Mouse (Mus musculus): Measurements from ENCODE around the gene Ano7. TPM values are rescaled to one million over a fixed set of nuclear protein-coding genes. Genes with fewer than 3 reads are reported as not detected.

The Ano7 gene
- 0.05 TPM in 1 of 2 replicates, not detected in the other for polyA plus RNA-seq (2016; fragmentation: Nextera tagmentation; extraction: Ambion mirVana)

- ATAC-seq (ENCODE audit: low FRiP score): no peak
- Histone ChIP-seq H3K9me3 (no peaks in the 10 kb centered on the region), H3K4me2 (no peak within 1 kb of the TSS), H3K4me1 (no peaks in the 10 kb centered on the region), H3K27ac (no peak within 1 kb of the TSS), H3K4me3 (replicated peaks) (no peak within 1 kb of the TSS), H3K9ac (no peak within 1 kb of the TSS), H3K27me3 (no peaks in the 10 kb centered on the region), H3K36me3 (replicated peaks) (no peaks in the 10 kb centered on the region)
- 80% methylated on average over 4 of the region's 4 CpGs for WGBS
Measured at GRCm38 (mm10) chr1:93373665-93374064, at the start of gene Ano7. Gene Ano7 (plus strand): TSS chr1:93373930.

GRCm38 (mm10) chr1:93323973-93324372 lies 49.8 kb upstream of the Ano7 start:
- Histone ChIP-seq H3K4me3 (replicated peaks) (no peak overlapping the region), H3K4me2 (no peak overlapping the region), H3K36me3 (replicated peaks) (peaks cover 91% of the 10 kb centered on the region), H3K4me1 (no peaks in the 10 kb centered on the region), H3K27me3 (no peaks in the 10 kb centered on the region), H3K9ac (no peak overlapping the region), H3K9me3 (no peaks in the 10 kb centered on the region), H3K27ac (no peak overlapping the region)
- WGBS: 94% methylated on average over 6 of the region's 6 CpGs
- no peak for ATAC-seq (ENCODE audit: low FRiP score)

- H3K4me3 ChIP-seq (replicated peaks): no peak overlapping the region
- no peak for ATAC-seq (ENCODE audit: low FRiP score)
- H3K4me2 ChIP-seq: no peak overlapping the region
- H3K27ac ChIP-seq: no peak overlapping the region
- no peaks in the 10 kb centered on the region for H3K27me3 ChIP-seq
- no peak overlapping the region for H3K9ac ChIP-seq
- H3K36me3 ChIP-seq (replicated peaks): peaks cover 82% of the 10 kb centered on the region
- no peaks in the 10 kb centered on the region for H3K4me1 ChIP-seq
- no peaks in the 10 kb centered on the region for H3K9me3 ChIP-seq
- WGBS: 91% methylated on average over 3 of the region's 3 CpGs
Measured at GRCm38 (mm10) chr1:93326446-93326845, 47.3 kb upstream of the Ano7 start.

- H3K36me3 ChIP-seq (replicated peaks): peaks cover 59% of the 10 kb centered on the region
- WGBS: 77% methylated on average over 2 of the region's 2 CpGs
- no peak for ATAC-seq (ENCODE audit: low FRiP score)
- no peaks in the 10 kb centered on the region for H3K27me3 ChIP-seq
- H3K9ac ChIP-seq: no peak overlapping the region
- no peaks in the 10 kb centered on the region for H3K4me1 ChIP-seq
- H3K4me3 ChIP-seq (replicated peaks): no peak overlapping the region
- no peaks in the 10 kb centered on the region for H3K9me3 ChIP-seq
- no peak overlapping the region for H3K4me2 ChIP-seq
- no peak overlapping the region for H3K27ac ChIP-seq
Measured at GRCm38 (mm10) chr1:93334621-93335020, 39.1 kb upstream of the Ano7 start.

GRCm38 (mm10) chr1:93342648-93343503 lies 30.9 kb upstream of the Ano7 start, which contains the start of the genes Ppp1r7 and Pask:
Gene Ppp1r7 (plus strand): TSS chr1:93342854.
Gene Pask (minus strand): TSS chr1:93343482.
- peaks cover 28% of the 10 kb centered on the region for H3K4me1 ChIP-seq
- H3K9me3 ChIP-seq: no peaks in the 10 kb centered on the region
- peak; percentile 93 for ATAC-seq (ENCODE audit: low FRiP score)
- peak within 1 kb of the TSS; percentile 73 for H3K4me3 ChIP-seq (replicated peaks)
- H3K27me3 ChIP-seq: no peaks in the 10 kb centered on the region
- peak within 1 kb of the TSS; percentile 80 for H3K9ac ChIP-seq
- H3K4me2 ChIP-seq: peak within 1 kb of the TSS; percentile 81
- H3K27ac ChIP-seq: peak within 1 kb of the TSS; percentile 76
- under 1% methylated on average over 63 of the region's 63 CpGs for WGBS
- peaks cover 18% of the 10 kb centered on the region for H3K36me3 ChIP-seq (replicated peaks)

- H3K36me3 ChIP-seq (replicated peaks): peaks cover 23% of the 10 kb centered on the region
- peaks cover 28% of the 10 kb centered on the region for H3K4me1 ChIP-seq
- peak overlapping the region; percentile 73 for H3K4me3 ChIP-seq (replicated peaks)
- H3K4me2 ChIP-seq: peak overlapping the region; percentile 81
- WGBS: under 1% methylated on average over 39 of the region's 39 CpGs
- ATAC-seq (ENCODE audit: low FRiP score): peak; percentile 97
- no peaks in the 10 kb centered on the region for H3K27me3 ChIP-seq
- peak overlapping the region; percentile 63; the same call in 1 of the 2 replicates for H3K27ac ChIP-seq
- no peaks in the 10 kb centered on the region for H3K9me3 ChIP-seq
- peak overlapping the region; percentile 80 for H3K9ac ChIP-seq
Measured at GRCm38 (mm10) chr1:93343504-93344047, 30.2 kb upstream of the Ano7 start.

- H3K4me2 ChIP-seq: no peak overlapping the region
- no peaks in the 10 kb centered on the region for H3K9me3 ChIP-seq
- no peak for ATAC-seq (ENCODE audit: low FRiP score)
- H3K4me3 ChIP-seq (replicated peaks): no peak overlapping the region
- peaks cover 12% of the 10 kb centered on the region for H3K4me1 ChIP-seq
- H3K27ac ChIP-seq: no peak overlapping the region
- no peaks in the 10 kb centered on the region for H3K27me3 ChIP-seq
- WGBS: 97% methylated on average over 5 of the region's 5 CpGs
- no peak overlapping the region for H3K9ac ChIP-seq
- H3K36me3 ChIP-seq (replicated peaks): peaks cover 46% of the 10 kb centered on the region
Measured at GRCm38 (mm10) chr1:93347176-93347575, 26.6 kb upstream of the Ano7 start.

- WGBS: 84% methylated on average over 4 of the region's 4 CpGs
- ATAC-seq (ENCODE audit: low FRiP score): no peak
- no peak overlapping the region for H3K4me2 ChIP-seq
- no peaks in the 10 kb centered on the region for H3K27me3 ChIP-seq
- peaks cover 4% of the 10 kb centered on the region for H3K4me1 ChIP-seq
- H3K4me3 ChIP-seq (replicated peaks): no peak overlapping the region
- peaks cover 68% of the 10 kb centered on the region for H3K36me3 ChIP-seq (replicated peaks)
- no peaks in the 10 kb centered on the region for H3K9me3 ChIP-seq
- H3K9ac ChIP-seq: no peak overlapping the region
- H3K27ac ChIP-seq: no peak overlapping the region
Measured at GRCm38 (mm10) chr1:93349701-93350100, 24.0 kb upstream of the Ano7 start.

- Histone ChIP-seq H3K4me2 (no peak overlapping the region), H3K4me1 (no peaks in the 10 kb centered on the region), H3K9me3 (no peaks in the 10 kb centered on the region), H3K9ac (no peak overlapping the region), H3K4me3 (replicated peaks) (no peak overlapping the region), H3K27me3 (no peaks in the 10 kb centered on the region), H3K27ac (no peak overlapping the region), H3K36me3 (replicated peaks) (peaks cover 78% of the 10 kb centered on the region)
- WGBS: 97% methylated on average over 2 of the region's 2 CpGs
- ATAC-seq (ENCODE audit: low FRiP score): no peak
Measured at GRCm38 (mm10) chr1:93352724-93353123, 21.0 kb upstream of the Ano7 start.

- ATAC-seq (ENCODE audit: low FRiP score): no peak
- 89% methylated on average over 4 of the region's 4 CpGs for WGBS
- H3K27me3 ChIP-seq: no peaks in the 10 kb centered on the region
- no peak overlapping the region for H3K9ac ChIP-seq
- no peak overlapping the region for H3K27ac ChIP-seq
- peaks cover 91% of the 10 kb centered on the region for H3K36me3 ChIP-seq (replicated peaks)
- no peaks in the 10 kb centered on the region for H3K9me3 ChIP-seq
- H3K4me2 ChIP-seq: no peak overlapping the region
- no peak overlapping the region for H3K4me3 ChIP-seq (replicated peaks)
- no peaks in the 10 kb centered on the region for H3K4me1 ChIP-seq
Measured at GRCm38 (mm10) chr1:93362661-93363060, 11.1 kb upstream of the Ano7 start.

- Histone ChIP-seq H3K27ac (no peak overlapping the region), H3K4me3 (replicated peaks) (no peak overlapping the region), H3K36me3 (replicated peaks) (peaks cover 64% of the 10 kb centered on the region), H3K4me2 (no peak overlapping the region), H3K27me3 (no peaks in the 10 kb centered on the region), H3K4me1 (no peaks in the 10 kb centered on the region), H3K9me3 (no peaks in the 10 kb centered on the region), H3K9ac (no peak overlapping the region)
- 94% methylated on average over 6 of the region's 6 CpGs for WGBS
- ATAC-seq (ENCODE audit: low FRiP score): no peak
Measured at GRCm38 (mm10) chr1:93365641-93366040, 8.1 kb upstream of the Ano7 start.

- ATAC-seq (ENCODE audit: low FRiP score): no peak
- no peaks in the 10 kb centered on the region for H3K4me1 ChIP-seq
- no peak overlapping the region for H3K4me2 ChIP-seq
- no peak overlapping the region for H3K4me3 ChIP-seq (replicated peaks)
- no peak overlapping the region for H3K27ac ChIP-seq
- WGBS: 71% methylated on average over 5 of the region's 5 CpGs
- H3K9me3 ChIP-seq: no peaks in the 10 kb centered on the region
- no peak overlapping the region for H3K9ac ChIP-seq
- H3K27me3 ChIP-seq: no peaks in the 10 kb centered on the region
- H3K36me3 ChIP-seq (replicated peaks): no peaks in the 10 kb centered on the region
Measured at GRCm38 (mm10) chr1:93377307-93377706, 3.6 kb downstream of the Ano7 start.
